ENCODE assay signal across 14 mouse cellular contexts in the genomic region with DNA sequence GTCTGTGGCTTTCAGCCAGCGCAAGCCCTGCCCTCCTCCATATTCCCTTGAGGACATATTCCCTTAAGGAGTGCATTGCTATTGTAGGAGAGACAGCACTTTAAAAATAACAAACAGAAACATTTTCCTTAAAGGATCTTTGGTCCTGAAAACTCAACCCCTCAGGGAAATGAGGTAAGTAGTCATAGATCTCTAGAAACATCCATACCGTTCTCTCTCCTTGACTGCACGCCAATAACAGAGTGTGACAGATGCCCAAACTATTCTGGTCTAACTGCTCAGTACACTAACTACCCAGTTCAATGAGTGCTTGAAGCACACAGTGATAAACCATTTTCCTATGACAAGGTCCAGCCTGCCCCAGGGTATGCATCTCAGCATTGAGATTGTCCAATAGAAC. TPM values are rescaled to one million over a fixed set of nuclear protein-coding genes. Genes with fewer than 3 reads are reported as not detected.
A peak's percentile ranks its signal among the peaks of the same experiment; 100 is the strongest.
DNase-seq lines count a peak whose midpoint lies in the region; ATAC-seq and TF ChIP-seq lines count a peak whose summit lies in the region.
"Had no signal": no experiment of that assay in that cellular context is flagged by ENCODE, and none has a peak within 500 bp of the region (broad histone marks: within the 10 kb centered on the region; RNA-seq: fewer than 3 reads in every experiment).

No protein-coding gene starts in this region.

- WGBS in heart, embryonic 16.5 days, result 46% methylated on average over 3 of the region's 3 CpGs
- WGBS in embryonic facial prominence, embryonic 13.5 days, result 52% methylated on average over 3 of the region's 3 CpGs
- WGBS in limb, embryonic 14.5 days, result 72% methylated on average over 3 of the region's 3 CpGs
- 69% methylated on average over 3 of the region's 3 CpGs for WGBS in liver, embryonic 11.5 days

- no peaks in the 10 kb centered on the region for H3K27me3 ChIP-seq in heart, embryonic 16.5 days (ENCODE audit: control insufficient read depth, insufficient read depth, low read length)
- peaks cover 10% of the 10 kb centered on the region; the same call in 1 of the 2 replicates for H3K27me3 ChIP-seq in embryonic facial prominence, embryonic 13.5 days
- no peaks in the 10 kb centered on the region for H3K27me3 ChIP-seq in limb, embryonic 14.5 days (ENCODE audit: control insufficient read depth, insufficient read depth, low read length)
- H3K27me3 ChIP-seq in liver, embryonic 11.5 days (replicated peaks; ENCODE audit: control insufficient read depth, insufficient read depth, low read length), result peaks cover 4% of the 10 kb centered on the region; the same call in 1 of the 2 replicates

- H3K9me3 ChIP-seq in heart, embryonic 16.5 days (replicated peaks; ENCODE audit: control insufficient read depth, low read length), result no peaks in the 10 kb centered on the region
- no peaks in the 10 kb centered on the region for H3K9me3 ChIP-seq in embryonic facial prominence, embryonic 13.5 days
- H3K9me3 ChIP-seq in limb, embryonic 14.5 days (ENCODE audit: control insufficient read depth, low read length), result no peaks in the 10 kb centered on the region
- H3K9me3 ChIP-seq in liver, embryonic 11.5 days (ENCODE audit: control insufficient read depth, low read length), result no peaks in the 10 kb centered on the region
- H3K9me3 ChIP-seq: megakaryocyte, embryonic 14.5 days had no signal

- H3K9ac ChIP-seq in heart, embryonic 16.5 days (ENCODE audit: low read length), result peak overlapping the region; percentile 60; the same call in 1 of the 2 replicates
- H3K9ac ChIP-seq in embryonic facial prominence, embryonic 13.5 days, result no peak overlapping the region
- no peak overlapping the region for H3K9ac ChIP-seq in limb, embryonic 14.5 days (ENCODE audit: low read depth, low read length, severe bottlenecking)
- no peak overlapping the region for H3K9ac ChIP-seq in liver, embryonic 11.5 days (ENCODE audit: low read depth, low read length)

- H3K4me1 ChIP-seq in heart, embryonic 16.5 days (ENCODE audit: control insufficient read depth, insufficient read depth, low read length), result peaks cover 14% of the 10 kb centered on the region
- H3K4me1 ChIP-seq in embryonic facial prominence, embryonic 13.5 days, result peaks cover 18% of the 10 kb centered on the region
- H3K4me1 ChIP-seq in limb, embryonic 14.5 days (ENCODE audit: control insufficient read depth, insufficient read depth, low read length), result no peaks in the 10 kb centered on the region
- H3K4me1 ChIP-seq in liver, embryonic 11.5 days (replicated peaks; ENCODE audit: control insufficient read depth, insufficient read depth, low read length), result peaks cover 2% of the 10 kb centered on the region; the same call in 1 of the 2 replicates

- H3K4me3 ChIP-seq in heart, embryonic 16.5 days (ENCODE audit: low read length), result peak overlapping the region; percentile 33
- H3K4me3 ChIP-seq in embryonic facial prominence, embryonic 13.5 days, result no peak overlapping the region
- H3K4me3 ChIP-seq in limb, embryonic 14.5 days (replicated peaks; ENCODE audit: low read length), result no peak overlapping the region
- no peak overlapping the region for H3K4me3 ChIP-seq in liver, embryonic 11.5 days (ENCODE audit: low read depth, low read length)
- H3K4me3 ChIP-seq: megakaryocyte, embryonic 14.5 days had no signal

- no peaks in the 10 kb centered on the region for H3K36me3 ChIP-seq in heart, embryonic 16.5 days (ENCODE audit: control insufficient read depth, insufficient read depth)
- no peaks in the 10 kb centered on the region for H3K36me3 ChIP-seq in embryonic facial prominence, embryonic 13.5 days
- H3K36me3 ChIP-seq in limb, embryonic 14.5 days (ENCODE audit: control insufficient read depth, insufficient read depth, low read length), result no peaks in the 10 kb centered on the region
- H3K36me3 ChIP-seq in liver, embryonic 11.5 days (ENCODE audit: control insufficient read depth, insufficient read depth, low read length), result no peaks in the 10 kb centered on the region

- H3K4me2 ChIP-seq in heart, embryonic 16.5 days (ENCODE audit: low read depth, low read length), result peak overlapping the region; percentile 63
- peak overlapping the region; percentile 50 for H3K4me2 ChIP-seq in embryonic facial prominence, embryonic 13.5 days
- peak overlapping the region; percentile 29; the same call in 1 of the 2 replicates for H3K4me2 ChIP-seq in limb, embryonic 14.5 days (replicated peaks; ENCODE audit: low read depth, low read length, severe bottlenecking)
- H3K4me2 ChIP-seq in liver, embryonic 11.5 days, result no peak overlapping the region

- intact Hi-C loops in heart, postnatal 14 days (cut with DNase I), result no loop called here

- TF ChIP-seq POLR2A in limb, embryonic 14.5 days (IDR thresholded peaks at IDR 0.05; ENCODE audit: borderline replicate concordance, extremely low read depth, insufficient read depth, insufficient read length), result no peak

- ATAC-seq in heart, embryonic 16.5 days (replicated peaks; ENCODE audit: extremely low read depth, insufficient read depth, low FRiP score), result no peak
- no peak for ATAC-seq in embryonic facial prominence, embryonic 13.5 days (ENCODE audit: insufficient number of reproducible peaks, insufficient read depth, low FRiP score, low TSS enrichment, low read depth)
- no peak for ATAC-seq in limb, embryonic 14.5 days (ENCODE audit: low FRiP score, low read depth)
- no peak for ATAC-seq in liver, embryonic 11.5 days (replicated peaks; ENCODE audit: low FRiP score)
- ATAC-seq: activated CD4-positive, CD25-positive, alpha-beta regulatory T cell, adult 4 months had no signal

- DNase-seq in heart, postnatal 14 days, result no peak
- DNase-seq in 3T3-L1 (ENCODE audit: low read depth, low spot score) (peak; percentile 63), liver (no peak)
- no peak for DNase-seq in limb, embryonic 14.5 days (ENCODE audit: low spot score)
- DNase-seq in liver, embryonic 11.5 days (ENCODE audit: low spot score), result no peak
- DNase-seq in cerebellum, adult 9-10 months, result no peak
- DNase-seq: kidney, adult 8-10 months; right cerebral cortex, postnatal 25 days had no signal

- H3K27ac ChIP-seq in heart, embryonic 16.5 days (ENCODE audit: low read length), result no peak overlapping the region
- H3K27ac ChIP-seq in embryonic facial prominence, embryonic 13.5 days, result no peak overlapping the region
- H3K27ac ChIP-seq in limb, embryonic 14.5 days (replicated peaks; ENCODE audit: low read depth, low read length), result no peak overlapping the region
- H3K27ac ChIP-seq in liver, embryonic 11.5 days (ENCODE audit: low read depth, low read length), result no peak overlapping the region

RNA-seq across cellular contexts. Expression of a gene that starts 24.4 kb away (rescaled TPM):
- polyA plus RNA-seq in heart, embryonic 16.5 days (2015; fragmentation: Nextera tagmentation; extraction: Ambion mirVana), result 0.12 and 0.47 TPM in 2 replicates
- not detected for total RNA-seq in heart, postnatal 14 days (2021)
- polyA plus RNA-seq in embryonic facial prominence, embryonic 13.5 days (2015; fragmentation: Nextera tagmentation; extraction: Ambion mirVana), result 1.6 and 2.5 TPM in 2 replicates
- 1.1 and 1.5 TPM in 2 replicates for polyA plus RNA-seq in limb, embryonic 14.5 days (2012; rRNA removed)
- polyA plus RNA-seq in limb, embryonic 14.5 days (2014; fragmentation: Nextera tagmentation; extraction: Ambion mirVana), result 0.29 and 0.46 TPM in 2 replicates
- 0.32 and 0.82 TPM in 2 replicates for polyA plus RNA-seq in liver, embryonic 11.5 days (2014; fragmentation: Nextera tagmentation; extraction: Ambion mirVana)
- total RNA-seq: left cerebral cortex, postnatal 25 days had no signal
- polyA plus RNA-seq: activated CD4-positive, CD25-positive, alpha-beta regulatory T cell, adult 4 months; urinary bladder, adult 2 months had no signal

RNA-seq across cellular contexts. Expression of a gene that starts 31.1 kb away (rescaled TPM):
- polyA plus RNA-seq in heart, embryonic 16.5 days (2015; fragmentation: Nextera tagmentation; extraction: Ambion mirVana), result 9.0 and 9.2 TPM in 2 replicates
- total RNA-seq in heart, postnatal 14 days (2021), result 10 to 100 TPM; 13.0 to 18.9 TPM
- 16.8 and 17.7 TPM in 2 replicates for polyA plus RNA-seq in embryonic facial prominence, embryonic 13.5 days (2015; fragmentation: Nextera tagmentation; extraction: Ambion mirVana)
- 130 and 162 TPM in 2 replicates for polyA plus RNA-seq in limb, embryonic 14.5 days (2012; rRNA removed)
- 20.2 and 21.7 TPM in 2 replicates for polyA plus RNA-seq in limb, embryonic 14.5 days (2014; fragmentation: Nextera tagmentation; extraction: Ambion mirVana)
- 32.7 and 34.5 TPM in 2 replicates for polyA plus RNA-seq in liver, embryonic 11.5 days (2014; fragmentation: Nextera tagmentation; extraction: Ambion mirVana)

RNA-seq across cellular contexts. Expression of a gene that starts 58.2 kb away (rescaled TPM):
- 4.5 and 7.1 TPM in 2 replicates for polyA plus RNA-seq in heart, embryonic 16.5 days (2015; fragmentation: Nextera tagmentation; extraction: Ambion mirVana)
- total RNA-seq in heart, postnatal 14 days (2021), result 10 to 100 TPM; 24.3 to 24.8 TPM
- 6.2 and 6.9 TPM in 2 replicates for polyA plus RNA-seq in embryonic facial prominence, embryonic 13.5 days (2015; fragmentation: Nextera tagmentation; extraction: Ambion mirVana)
- polyA plus RNA-seq in limb, embryonic 14.5 days (2012; rRNA removed), result 52.2 and 94.4 TPM in 2 replicates
- polyA plus RNA-seq in limb, embryonic 14.5 days (2014; fragmentation: Nextera tagmentation; extraction: Ambion mirVana), result 5.4 and 6.6 TPM in 2 replicates
- 3.0 and 5.0 TPM in 2 replicates for polyA plus RNA-seq in liver, embryonic 11.5 days (2014; fragmentation: Nextera tagmentation; extraction: Ambion mirVana)
